Mouse (Mus musculus) bone marrow, adult 2 months (tissue): ENCODE data around the gene Ankfn1.

Experiments
- CTCF ChIP-seq: fragments of 200-500 bp; IDR thresholded peaks from 2 replicates; pipeline ENCODE4 v1.5.1; 2011; ENCODE audit warnings: low read length, control low read depth; ENCODE audit not compliant: control insufficient read depth, insufficient read depth
- POLR2A ChIP-seq: fragments of 200-500 bp; IDR thresholded peaks from 2 replicates; pipeline ENCODE4 v1.6.1; 2011; ENCODE audit warnings: low read depth, mild to moderate bottlenecking, control low read depth, low read length, borderline replicate concordance; ENCODE audit not compliant: control insufficient read depth

GRCm38 (mm10) chr11:89590273-89590874, 187.1 kb downstream of the Ankfn1 start:
- no peak for TF ChIP-seq CTCF
- TF ChIP-seq POLR2A, result no peak
